Mouse (Mus musculus) embryonic facial prominence, embryonic 11.5 days (tissue): Measurements from ENCODE around the gene Ralgps2. TPM values are rescaled to one million over a fixed set of nuclear protein-coding genes. Genes with fewer than 3 reads are reported as not detected.

Experiments
- ATAC-seq: fragments of 200-750 bp; cut with Nextera tagmentation; replicated peaks from 2 replicates; pipeline ENCODE4 v1.8.0; 2017; ENCODE audit warnings: low read depth; ENCODE audit not compliant: insufficient number of reproducible peaks, low FRiP score, low TSS enrichment
- DNase-seq: peaks from one replicate; pipeline ENCODE4 v3.0.0-alpha.2; 2015; ENCODE audit warnings: low spot score
- H3K27ac ChIP-seq: fragments of 300-500 bp; sonication (generic); replicated peaks from 2 replicates; pipeline ENCODE4 v1.5.1; 2014; ENCODE audit warnings: mild to moderate bottlenecking, low read depth, low read length, control low read depth
- H3K27me3 ChIP-seq: fragments of 300-500 bp; sonication (generic); 2 replicates; pipeline ENCODE4 v1.6.1; 2014; ENCODE audit warnings: mild to moderate bottlenecking, low read length, moderate library complexity, mixed read lengths; ENCODE audit not compliant: control insufficient read depth, insufficient read depth
- H3K36me3 ChIP-seq: fragments of 300-500 bp; sonication (generic); replicated peaks from 2 replicates; pipeline ENCODE4 v1.6.1; 2014; ENCODE audit warnings: low read depth, mild to moderate bottlenecking, low read length, moderate library complexity, mixed read lengths; ENCODE audit not compliant: control insufficient read depth, insufficient read depth
- H3K4me1 ChIP-seq: fragments of 300-500 bp; sonication (generic); 2 replicates; pipeline ENCODE4 v1.6.1; 2014; ENCODE audit warnings: low read length, mixed read lengths; ENCODE audit not compliant: control insufficient read depth, insufficient read depth
- H3K4me2 ChIP-seq: fragments of 300-500 bp; sonication (generic); 2 replicates; pipeline ENCODE4 v1.6.1; 2014; ENCODE audit warnings: low read depth, mild to moderate bottlenecking, control low read depth, low read length, moderate library complexity
- H3K4me3 ChIP-seq: fragments of 300-500 bp; sonication (generic); 2 replicates; pipeline ENCODE4 v1.5.1; 2014; ENCODE audit warnings: low read depth, low read length, control low read depth
- H3K9ac ChIP-seq: fragments of 300-500 bp; sonication (generic); replicated peaks from 2 replicates; pipeline ENCODE4 v1.6.1; 2014; ENCODE audit warnings: mild to moderate bottlenecking, control low read depth, low read length
- H3K9me3 ChIP-seq: fragments of 300-500 bp; sonication (generic); replicated peaks from 2 replicates; pipeline ENCODE4 v1.6.1; 2016; ENCODE audit warnings: mild to moderate bottlenecking, low read length, inconsistent platforms, mixed read lengths; ENCODE audit not compliant: control insufficient read depth
- WGBS: fragments of 180-500 bp; shearing (Covaris S2); extraction: QIAGEN DNeasy Blood & Tissue Kit; methylation state at CpG from one replicate; pipeline ENCODE4 v1.1.7; 2014; 5-methylcytosine and 5-hydroxymethylcytosine counted together
- polyA plus RNA-seq: library from polyadenylated mRNA; unstranded; fragments of >200 nt; fragmentation: Nextera tagmentation; extraction: Ambion mirVana; gene quantifications from 2 replicates; pipeline ENCODE4 v1.2.1, GENCODE M21; 2014

The Ralgps2 gene
- polyA plus RNA-seq, 1 experiment from 2014 or later, result 76.1 TPM

- Histone ChIP-seq H3K4me3 (no peak overlapping the region), H3K27ac (no peak overlapping the region), H3K27me3 (no peaks in the 10 kb centered on the region), H3K4me2 (no peak overlapping the region), H3K36me3 (no peaks in the 10 kb centered on the region), H3K9me3 (0 out of 2 replicates have a peak, but pooled peaks cover 4% of the 10 kb centered on the region), H3K4me1 (no peaks in the 10 kb centered on the region; the same call in 1 of the 2 replicates), H3K9ac (no peak overlapping the region)
- WGBS, result 94% methylated on average over 3 of the region's 3 CpGs
- ATAC-seq, result no peak
- no peak for DNase-seq
These were observed 174.1 kb downstream of the Ralgps2 start for GRCm38 (mm10) chr1:156765311-156765710.

- ATAC-seq (no peak), DNase-seq (no peak)
- Histone ChIP-seq H3K9me3 (0 out of 2 replicates have a peak, but pooled peaks cover 4% of the 10 kb centered on the region), H3K4me1 (no peaks in the 10 kb centered on the region), H3K36me3 (no peaks in the 10 kb centered on the region), H3K27me3 (no peaks in the 10 kb centered on the region), H3K4me3 (no peak overlapping the region), H3K4me2 (no peak overlapping the region), H3K9ac (no peak overlapping the region), H3K27ac (no peak overlapping the region)
- 70% methylated on average over 6 of the region's 6 CpGs for WGBS
These were observed 174.8 kb downstream of the Ralgps2 start for GRCm38 (mm10) chr1:156764584-156764983.

GRCm38 (mm10) chr1:156763280-156763679 lies 176.1 kb downstream of the Ralgps2 start:
- no peaks in the 10 kb centered on the region for H3K27me3 ChIP-seq
- 0 out of 2 replicates have a peak, but pooled peaks cover 4% of the 10 kb centered on the region for H3K9me3 ChIP-seq
- no peaks in the 10 kb centered on the region for H3K4me1 ChIP-seq
- WGBS, result 93% methylated on average over 6 of the region's 6 CpGs
- no peak overlapping the region for H3K9ac ChIP-seq
- ATAC-seq (no peak), DNase-seq (no peak)
- H3K4me3 ChIP-seq, result no peak overlapping the region
- no peaks in the 10 kb centered on the region for H3K36me3 ChIP-seq
- H3K27ac ChIP-seq, result no peak overlapping the region
- H3K4me2 ChIP-seq, result no peak overlapping the region

GRCm38 (mm10) chr1:156761430-156761801 lies 178.0 kb downstream of the Ralgps2 start:
- peak; percentile 46 for ATAC-seq
- Histone ChIP-seq H3K27ac (peak overlapping the region; percentile 54; the same call in 1 of the 2 replicates), H3K27me3 (no peaks in the 10 kb centered on the region), H3K4me2 (no peak overlapping the region), H3K4me3 (no peak overlapping the region), H3K36me3 (no peaks in the 10 kb centered on the region), H3K9me3 (no peaks in the 10 kb centered on the region), H3K9ac (no peak overlapping the region), H3K4me1 (no peaks in the 10 kb centered on the region; the same call in 1 of the 2 replicates)
- 61% methylated on average over 10 of the region's 10 CpGs for WGBS
- DNase-seq, result no peak

- H3K27ac ChIP-seq, result peak overlapping the region; percentile 77
- peak; percentile 85 for DNase-seq
- no peak overlapping the region for H3K4me2 ChIP-seq
- H3K9ac ChIP-seq, result no peak overlapping the region
- H3K4me1 ChIP-seq, result no peaks in the 10 kb centered on the region; the same call in 1 of the 2 replicates
- ATAC-seq, result peak; percentile 63
- H3K4me3 ChIP-seq, result no peak overlapping the region
- H3K9me3 ChIP-seq, result no peaks in the 10 kb centered on the region
- no peaks in the 10 kb centered on the region for H3K36me3 ChIP-seq
- 45% methylated on average over 13 of the region's 13 CpGs for whole genome bisulfite sequencing
- no peaks in the 10 kb centered on the region for H3K27me3 ChIP-seq
These were observed 178.6 kb downstream of the Ralgps2 start for GRCm38 (mm10) chr1:156760549-156761429.

- Histone ChIP-seq H3K36me3 (no peaks in the 10 kb centered on the region), H3K4me1 (no peaks in the 10 kb centered on the region; the same call in 1 of the 2 replicates), H3K4me2 (no peak overlapping the region), H3K4me3 (no peak overlapping the region), H3K9ac (no peak overlapping the region), H3K9me3 (no peaks in the 10 kb centered on the region), H3K27ac (no peak overlapping the region), H3K27me3 (no peaks in the 10 kb centered on the region)
- ATAC-seq, result no peak
- 39% methylated on average over 4 of the region's 4 CpGs for WGBS
- DNase-seq, result no peak
These were observed 181.1 kb downstream of the Ralgps2 start for GRCm38 (mm10) chr1:156758326-156758725.

GRCm38 (mm10) chr1:156754608-156755413 lies 184.6 kb downstream of the Ralgps2 start:
- no peaks in the 10 kb centered on the region for H3K36me3 ChIP-seq
- no peak overlapping the region for H3K4me2 ChIP-seq
- H3K4me1 ChIP-seq, result no peaks in the 10 kb centered on the region; the same call in 1 of the 2 replicates
- H3K27ac ChIP-seq, result peak overlapping the region; percentile 58
- H3K9ac ChIP-seq, result peak overlapping the region; percentile 9; the same call in 1 of the 2 replicates
- H3K27me3 ChIP-seq, result no peaks in the 10 kb centered on the region
- H3K9me3 ChIP-seq, result no peaks in the 10 kb centered on the region
- H3K4me3 ChIP-seq, result no peak overlapping the region
- DNase-seq (peak; percentile 35), ATAC-seq (no peak)
- WGBS, result 47% methylated on average over 15 of the region's 15 CpGs
